Mouse (Mus musculus) right cerebral cortex, postnatal 10 days (tissue): ENCODE measurements around the gene Gm3336.
A peak's percentile ranks its signal among the peaks of the same experiment; 100 is the strongest.

Source experiments
- DNase-seq, 2 experiments: peaks; one replicate each; pipeline ENCODE4 v3.0.0; 2021; ENCODE audit warnings: low spot score in 2 of 2

The Gm3336 gene

DNA sequence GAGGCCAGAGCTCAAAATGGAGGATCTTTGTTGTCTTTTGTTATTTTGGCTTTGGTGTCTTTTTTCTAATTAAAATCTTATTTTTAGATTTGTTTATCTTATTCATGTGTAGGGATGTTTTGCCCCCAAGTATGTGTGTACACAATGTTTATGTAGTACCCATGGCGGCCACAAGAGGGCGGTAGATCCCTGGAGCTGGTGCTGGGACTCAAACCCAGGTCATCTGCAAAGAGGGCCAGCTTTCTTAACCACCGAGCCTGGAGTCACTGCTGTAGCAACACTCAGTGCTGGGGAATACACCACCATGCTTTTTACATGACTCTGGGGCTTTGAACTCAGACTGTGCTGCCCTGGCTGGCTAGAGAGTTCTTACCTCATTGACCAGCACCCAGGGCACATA is 45.0 kb downstream of the Gm3336 start:
- DNase-seq, result no peak

DNA sequence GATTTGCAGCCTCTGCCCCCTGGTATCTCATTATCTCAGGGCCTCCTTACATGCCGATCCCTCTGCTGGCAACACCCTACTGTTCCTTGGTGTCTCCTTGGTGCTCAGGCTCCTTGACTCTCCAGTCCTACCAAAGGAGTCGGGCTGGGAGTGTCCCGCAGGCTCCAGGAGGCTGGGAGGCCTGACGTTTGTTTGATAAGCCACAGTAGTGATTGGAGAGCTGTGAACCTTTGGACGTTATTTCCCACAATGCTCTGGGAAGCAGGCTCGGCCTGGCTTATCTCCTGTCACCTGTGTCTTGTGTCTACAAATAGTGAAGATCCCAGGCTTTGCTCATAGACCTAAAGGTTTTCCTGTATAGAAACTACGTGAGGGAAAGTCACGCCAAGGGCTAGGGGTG is 45.7 kb downstream of the Gm3336 start:
- DNase-seq, result no peak

DNA sequence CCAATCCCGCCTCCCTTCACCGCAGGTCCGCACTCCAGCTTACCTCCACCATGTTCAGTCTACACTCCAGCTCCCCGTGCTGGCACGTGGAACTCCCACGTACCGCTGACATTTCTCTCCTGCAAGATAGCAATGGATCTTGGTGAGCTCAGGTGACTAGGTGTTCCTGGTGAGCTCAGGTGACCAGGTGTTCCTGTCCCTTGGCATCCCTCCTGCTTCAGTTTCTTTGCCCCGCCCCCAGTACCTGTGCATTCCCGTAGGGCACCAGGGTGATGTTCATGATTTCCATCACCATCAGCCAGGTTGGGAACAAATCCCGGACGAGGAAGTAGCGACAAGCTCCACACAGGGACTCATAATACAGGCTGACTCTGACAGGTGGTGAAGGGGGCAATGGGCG is 46.3 kb downstream of the Gm3336 start:
- DNase-seq, result peak in 1 of 2 experiments; percentile 48

DNA sequence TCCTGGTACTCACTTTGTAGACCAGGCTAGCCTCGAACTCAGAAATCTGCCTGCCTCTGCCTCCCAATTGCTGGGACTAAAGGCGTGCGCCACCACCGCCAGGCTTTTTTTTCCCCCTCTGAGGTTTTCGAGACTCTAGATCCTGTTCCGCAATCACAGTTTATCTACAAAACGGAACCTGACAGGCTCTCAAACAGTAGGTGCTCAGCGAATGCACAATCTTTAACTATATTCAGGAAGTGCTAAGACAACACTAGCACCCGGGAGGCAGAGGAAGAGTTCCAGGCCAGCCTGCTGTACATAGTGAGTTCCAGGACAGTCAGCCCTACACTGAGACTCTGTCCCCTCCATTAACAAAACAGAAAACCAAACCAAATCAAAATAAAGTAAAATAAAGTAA is 47.0 kb downstream of the Gm3336 start:
- no peak for DNase-seq

DNA sequence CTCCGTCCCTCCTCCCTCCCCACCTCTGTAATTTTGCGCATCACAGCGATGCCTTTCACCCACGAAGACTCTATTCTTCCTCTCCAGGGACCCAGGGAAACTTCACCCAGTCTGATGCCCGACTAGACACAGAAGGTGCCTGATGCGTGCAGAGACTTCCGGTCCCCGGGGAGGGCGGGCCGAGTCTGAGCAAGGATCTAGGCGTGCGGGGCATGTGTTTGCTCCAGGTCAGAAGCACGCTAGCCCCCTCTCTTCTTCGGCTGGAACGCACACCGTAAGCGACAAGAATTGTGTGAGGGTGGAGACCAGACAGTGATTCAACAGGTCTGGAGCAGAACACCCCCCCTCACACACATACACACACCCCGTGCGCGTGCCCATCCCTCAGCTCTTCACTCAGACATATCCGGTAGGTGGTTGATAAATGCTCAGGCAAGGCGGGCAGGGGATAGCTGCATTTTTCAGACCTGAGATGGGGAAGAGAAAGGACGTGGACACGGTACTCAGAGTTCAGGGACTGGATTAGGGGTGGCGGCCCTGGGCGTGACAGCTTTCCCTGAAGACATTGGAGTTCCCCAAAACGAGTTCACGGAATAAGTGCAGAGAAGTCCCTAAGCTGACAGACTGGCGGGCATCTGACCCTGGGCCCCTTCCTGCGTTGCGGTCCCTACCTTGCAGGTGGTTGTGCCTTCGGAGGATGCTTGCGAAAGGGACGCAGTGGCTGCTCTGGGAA is 47.7 kb downstream of the Gm3336 start:
- peak in 1 of 2 experiments; percentile 58 for DNase-seq

DNA sequence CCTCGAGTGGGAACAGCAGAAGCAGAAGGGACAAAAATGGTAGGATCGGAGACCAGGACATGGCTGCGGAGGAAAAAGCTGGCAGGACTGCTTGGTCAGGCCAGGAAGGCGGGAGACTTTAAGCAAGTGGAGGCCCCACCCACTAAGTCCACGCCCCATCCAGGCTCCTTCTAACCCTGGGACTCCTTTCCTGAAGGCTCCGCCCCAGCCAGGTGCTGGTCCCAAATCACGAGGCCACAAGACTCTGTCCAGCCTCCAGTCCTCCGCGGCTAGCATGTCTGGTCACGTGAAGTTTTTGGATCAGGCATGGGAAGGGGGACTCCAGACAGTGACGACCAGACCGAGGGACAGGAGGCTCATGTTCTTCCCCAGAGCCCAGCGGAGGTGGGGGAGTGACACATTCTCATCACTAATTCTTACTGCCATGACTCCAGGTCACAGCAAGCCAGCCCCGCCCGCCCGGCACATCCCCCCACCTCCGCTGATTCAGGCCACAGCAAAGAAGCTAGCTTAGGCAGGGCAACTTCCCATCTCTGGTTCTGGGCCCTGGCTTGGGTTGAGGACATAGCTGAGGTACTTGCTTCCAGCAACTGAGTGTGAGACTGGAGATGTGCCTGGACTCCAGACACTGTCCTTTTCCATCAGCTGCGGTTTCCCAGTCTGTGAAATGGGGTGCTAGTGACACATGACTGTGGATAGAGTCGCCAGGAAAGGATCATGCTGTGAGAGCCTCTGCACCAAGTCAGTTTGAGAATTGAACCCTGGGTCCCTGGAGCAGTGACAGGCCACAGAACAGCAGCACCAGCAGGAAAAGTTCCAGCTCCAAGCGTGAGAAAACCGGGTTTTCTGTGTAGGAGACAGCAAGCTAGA is 48.5 kb downstream of the Gm3336 start:
- peak in 1 of 2 experiments; percentile 58 for DNase-seq

DNA sequence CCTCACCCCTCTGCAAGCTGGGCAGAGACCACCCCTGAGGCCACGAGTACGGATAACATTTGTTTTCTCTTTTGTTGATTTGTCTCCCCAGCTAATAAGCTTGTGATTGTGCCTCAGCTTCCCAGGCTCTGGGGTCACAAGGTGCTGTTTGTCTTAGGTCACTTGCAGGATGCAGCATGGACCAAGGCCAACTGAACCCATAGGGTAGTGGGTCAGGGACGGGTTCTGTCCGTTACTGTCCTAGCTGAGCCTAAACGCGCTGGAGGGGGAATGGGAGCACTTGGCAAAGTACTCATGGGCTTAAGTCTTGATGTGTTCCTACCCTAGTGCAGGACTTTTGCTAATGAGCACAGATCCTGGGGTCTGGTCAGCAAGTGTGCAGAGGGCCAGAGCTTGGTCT is 49.2 kb downstream of the Gm3336 start:
- DNase-seq, result no peak

DNA sequence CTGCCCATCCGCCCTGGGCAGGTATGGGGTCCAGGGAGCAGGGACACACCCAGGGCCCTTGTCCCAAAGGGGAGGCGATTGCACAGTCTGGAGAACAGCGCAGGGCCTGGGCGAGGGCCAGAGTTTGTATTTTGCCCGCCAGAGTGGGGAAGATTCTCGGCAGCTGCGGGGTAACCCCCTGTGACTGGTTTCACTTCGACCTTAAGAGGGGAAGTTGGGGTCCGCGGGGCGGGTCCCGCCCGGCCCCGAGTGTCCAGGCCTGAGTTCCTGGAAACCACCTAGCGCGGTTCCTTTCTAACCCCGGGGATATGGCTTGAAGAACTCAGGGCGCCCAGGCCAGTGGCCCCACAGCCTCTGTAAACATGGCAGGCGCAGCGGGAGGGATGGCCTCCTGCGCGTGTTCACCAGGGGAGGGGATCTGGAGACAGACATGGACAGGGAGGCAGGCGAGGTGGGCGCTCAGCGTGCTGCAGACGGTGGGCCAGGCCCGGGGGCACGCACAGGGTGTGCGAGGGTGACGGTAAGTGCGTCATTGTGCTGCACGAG is 50.0 kb downstream of the Gm3336 start:
- peak in 1 of 2 experiments; percentile 63 for DNase-seq

DNA sequence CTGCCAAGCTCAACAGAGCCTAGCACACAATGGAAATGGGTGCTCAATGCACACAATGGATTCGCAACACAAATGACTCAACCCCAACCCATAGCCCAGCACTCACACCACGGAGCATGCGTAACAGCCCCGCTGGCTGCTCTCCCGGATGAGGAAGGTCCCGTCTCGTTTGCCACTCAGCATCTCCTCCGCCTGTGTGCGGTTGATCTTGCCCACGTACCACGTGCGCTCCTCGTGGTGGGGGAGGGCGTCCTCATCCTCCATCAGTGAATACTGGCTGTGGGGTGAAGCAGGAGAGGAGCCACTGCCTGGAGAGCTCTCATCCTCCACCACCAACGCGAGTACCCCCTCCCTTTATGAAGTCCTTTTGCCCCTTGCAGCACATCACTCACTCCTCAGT is 50.6 kb downstream of the Gm3336 start:
- peak in 1 of 2 experiments; percentile 60 for DNase-seq

DNA sequence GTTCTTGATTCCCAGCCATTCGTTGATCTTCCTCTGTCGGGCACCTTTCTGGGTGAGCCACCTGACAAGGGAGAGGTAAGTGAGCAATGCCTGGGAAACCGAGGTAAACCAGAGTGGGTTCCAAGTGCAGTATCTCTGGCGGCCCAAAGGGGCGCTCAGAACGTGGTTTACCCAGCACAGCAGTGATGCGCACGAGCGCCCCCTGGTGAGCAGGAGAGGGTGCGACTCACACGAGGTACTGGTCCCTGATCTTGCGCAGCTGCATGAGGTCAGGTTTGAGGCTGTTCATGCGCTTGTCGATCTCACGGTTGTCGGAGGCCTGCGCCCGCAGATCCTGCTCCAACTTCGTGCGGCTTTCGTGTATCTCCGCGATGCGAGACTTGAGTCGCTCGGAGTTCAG is 51.0 kb downstream of the Gm3336 start:
- DNase-seq, result peak; percentile 94 to 97

DNA sequence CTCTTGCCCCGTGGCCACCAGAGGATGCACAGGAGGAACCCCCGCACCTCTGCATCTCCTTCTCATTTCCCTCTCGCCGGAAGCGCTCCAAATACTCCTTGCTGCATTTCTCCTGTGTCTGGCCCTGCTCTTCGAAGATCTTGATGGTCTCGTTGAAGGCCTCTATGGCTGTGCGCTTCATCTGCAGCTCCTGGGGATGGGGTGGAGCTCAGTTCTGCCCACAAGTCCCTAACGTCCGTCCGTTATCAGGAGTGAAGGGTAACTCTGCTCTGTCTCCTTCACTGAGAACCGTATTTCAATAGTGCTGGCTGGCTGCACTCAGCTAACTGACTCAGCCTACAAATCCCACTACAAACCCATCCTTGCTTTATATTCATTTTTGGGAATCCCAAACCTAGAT is 51.5 kb downstream of the Gm3336 start:
- DNase-seq, result no peak

DNA sequence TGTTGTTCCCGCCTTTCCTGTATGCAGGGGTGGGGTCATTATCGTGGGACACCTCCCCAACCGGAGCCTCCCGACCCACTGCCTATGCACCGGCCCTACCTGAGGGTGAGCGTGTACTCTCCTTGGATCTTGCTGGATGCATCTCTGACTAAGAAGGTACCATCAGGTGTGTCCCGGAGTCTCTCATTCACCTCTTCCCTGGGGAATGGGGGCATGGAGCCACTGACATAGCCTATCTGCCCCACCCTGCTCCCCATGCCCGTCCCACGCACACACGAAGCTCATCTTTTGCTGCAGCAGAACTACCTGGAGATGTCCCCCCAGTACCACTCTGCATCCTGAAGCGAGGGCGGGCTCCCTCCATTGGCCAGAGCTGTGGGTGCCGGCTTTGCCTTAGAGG is 52.4 kb downstream of the Gm3336 start:
- no peak for DNase-seq

DNA sequence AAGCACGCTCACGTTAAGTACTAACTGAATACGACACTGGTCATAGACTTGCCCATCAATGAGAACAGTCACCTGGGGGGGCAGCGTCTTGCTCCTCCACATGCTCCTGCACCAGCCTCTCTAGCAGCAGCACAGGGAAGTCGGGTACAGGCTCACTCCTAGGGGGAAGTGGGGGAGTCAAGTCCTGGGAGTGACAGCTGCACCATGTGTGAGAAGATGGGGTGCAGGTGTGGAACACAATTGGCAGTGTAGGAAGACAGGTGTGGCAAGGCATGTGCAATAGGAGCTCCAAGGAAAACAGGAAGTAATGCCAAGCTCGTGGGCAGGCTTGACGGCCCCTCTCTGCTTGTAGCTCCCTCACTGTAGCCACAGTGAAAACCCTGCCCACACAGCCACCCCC is 52.9 kb downstream of the Gm3336 start:
- DNase-seq, result no peak

DNA sequence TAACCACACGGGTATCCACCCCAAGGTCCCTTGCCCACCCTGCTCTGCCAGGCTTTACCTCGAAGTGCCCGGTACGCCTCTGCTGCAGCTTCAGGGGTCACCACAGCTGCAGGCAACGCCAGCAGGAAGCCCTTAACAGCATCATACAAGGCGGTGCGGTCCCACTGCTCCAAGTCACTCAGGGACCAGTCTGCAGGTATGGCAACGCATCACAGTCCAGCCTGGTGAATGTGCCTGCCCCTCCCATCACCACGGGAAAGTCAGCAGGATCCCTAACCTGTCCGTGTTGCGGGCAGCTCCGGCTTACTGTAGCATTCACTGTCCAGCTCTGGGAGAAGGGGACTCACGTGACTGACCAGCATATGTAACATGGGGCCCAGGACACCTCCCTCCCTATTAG is 53.7 kb downstream of the Gm3336 start:
- no peak for DNase-seq
